Mouse (Mus musculus) mouse embryonic stem cell (cell line): Measurements from ENCODE around the gene Pnpla3.
"Not testable (repeated sequence)": the region's sequence is repeated elsewhere in the genome, so short reads cannot be mapped to it uniquely, and the experiment has no call there.

ENCODE experiments used
- in situ Hi-C, 2 experiments: fragments of 300-500 bp; cut with MboI; formaldehyde crosslinking; loops; 1 replicate in 1 of 2; 3 replicates in 1 of 2; pipeline ENCODE4 v1.14.3; 2019 to 2020; ENCODE audit warnings: low sequenced_read_pairs in 2 of 2, low pct_unique_long_range_greater_than_20kb in 1 of 2, mixed read lengths in 1 of 2; ENCODE audit not compliant: unreplicated experiment in 1 of 2

Gene Pnpla3

GRCm38 (mm10) chr15:84167600-84167999 lies at the start of gene Pnpla3:
TSS of gene Pnpla3 (plus strand) at chr15:84167837.
- in situ Hi-C loops, result no loop called here

- in situ Hi-C loops, result loop anchor here (25.0 kb wide), 1 partner anchor 492 kb away; no protein-coding TSS in a partner anchor
These were observed 47.0 kb upstream of the Pnpla3 start for GRCm38 (mm10) chr15:84120612-84121011.

- in situ Hi-C loops, result loop anchor here (25.0 kb wide), 1 partner anchor 491 kb away; no protein-coding TSS in a partner anchor
These were observed 46.6 kb upstream of the Pnpla3 start for GRCm38 (mm10) chr15:84121036-84121435.

GRCm38 (mm10) chr15:84123075-84123474 lies 44.6 kb upstream of the Pnpla3 start, which contains the start of gene Pnpla5:
TSS of gene Pnpla5 (minus strand) at chr15:84123175.
- in situ Hi-C loops, result loop anchor here (25.0 kb wide), 1 partner anchor 489 kb away; no protein-coding TSS in a partner anchor

GRCm38 (mm10) chr15:84124086-84124485 lies 43.6 kb upstream of the Pnpla3 start:
- in situ Hi-C loops, result loop anchor here (25.0 kb wide), 1 partner anchor 488 kb away; no protein-coding TSS in a partner anchor

- in situ Hi-C loops, result no loop called here
These were observed 41.2 kb upstream of the Pnpla3 start for GRCm38 (mm10) chr15:84126447-84126846.

GRCm38 (mm10) chr15:84126871-84127270 lies 40.8 kb upstream of the Pnpla3 start:
- in situ Hi-C loops, result no loop called here

GRCm38 (mm10) chr15:84131096-84131786 lies 36.4 kb upstream of the Pnpla3 start:
- in situ Hi-C loops, result no loop called here

- in situ Hi-C loops, result no loop called here
These were observed 35.7 kb upstream of the Pnpla3 start for GRCm38 (mm10) chr15:84131971-84132370.

DNA sequence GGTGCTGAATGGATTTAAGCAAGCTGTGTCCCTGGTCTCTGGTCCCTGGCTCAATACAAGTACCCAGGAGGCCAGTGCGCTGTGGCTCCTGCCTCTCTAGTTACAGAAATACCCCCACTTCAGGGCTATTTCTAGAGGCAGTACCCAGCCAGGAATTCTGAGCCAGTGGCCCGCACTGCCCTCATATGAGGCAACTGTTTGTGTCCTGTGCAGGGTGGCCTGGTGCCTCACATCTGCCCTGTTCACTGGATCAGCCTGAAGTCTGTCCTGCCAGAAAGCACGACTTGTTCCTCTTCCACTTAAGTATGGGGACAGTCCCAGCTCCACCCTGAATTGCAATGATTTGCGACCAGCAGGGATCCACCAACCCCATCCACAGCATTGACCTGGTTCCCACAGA lies 34.2 kb upstream of the Pnpla3 start:
- in situ Hi-C loops, result no loop called here

DNA sequence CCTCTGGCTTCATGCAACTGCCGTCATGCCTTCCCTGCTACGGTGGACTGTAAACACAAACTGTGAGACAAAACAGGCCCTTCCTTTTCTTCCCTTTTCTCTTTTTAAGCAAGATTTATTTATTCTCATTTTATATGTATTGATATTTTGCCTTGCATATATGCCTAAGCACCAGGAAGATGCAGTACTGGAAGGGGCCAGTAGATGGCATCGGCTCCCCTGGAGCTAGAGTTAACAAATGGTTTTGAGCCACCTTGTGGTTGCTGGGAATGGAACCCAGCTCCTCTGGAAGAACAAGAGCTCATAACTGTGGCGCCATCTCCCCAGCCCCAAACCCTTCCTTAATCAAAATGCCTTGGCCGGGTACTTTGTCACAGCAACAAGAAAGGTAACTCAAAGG lies 32.2 kb upstream of the Pnpla3 start:
- in situ Hi-C loops, result no loop called here

GRCm38 (mm10) chr15:84136473-84137415 lies 30.9 kb upstream of the Pnpla3 start:
- in situ Hi-C loops, result no loop called here

GRCm38 (mm10) chr15:84139592-84140005 lies 28.0 kb upstream of the Pnpla3 start:
- in situ Hi-C loops, result no loop called here

- in situ Hi-C loops, result no loop called here
These were observed 27.5 kb upstream of the Pnpla3 start for GRCm38 (mm10) chr15:84140109-84140508.

DNA sequence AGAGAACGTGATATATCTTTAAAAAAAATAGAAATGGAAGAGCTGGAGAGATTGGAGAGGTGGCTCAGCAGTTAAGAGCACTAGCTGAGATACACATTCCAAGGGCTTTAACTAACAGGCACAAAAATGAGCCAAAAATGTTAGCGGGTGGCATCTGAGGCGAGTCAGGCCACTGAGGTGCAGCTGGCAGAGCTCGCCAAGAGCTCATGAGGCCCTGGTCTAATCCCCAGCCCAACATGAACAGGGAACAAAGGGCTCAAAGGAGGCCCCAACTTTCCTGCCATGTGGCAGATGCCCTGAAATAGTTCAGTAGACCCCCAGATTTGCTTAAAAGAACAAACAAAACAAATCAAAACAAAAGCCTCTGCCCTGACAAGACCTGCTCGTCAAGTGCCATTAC lies 26.7 kb upstream of the Pnpla3 start:
- in situ Hi-C loops, result no loop called here

- in situ Hi-C loops, result no loop called here
These were observed 11.5 kb upstream of the Pnpla3 start for GRCm38 (mm10) chr15:84156158-84156557.

DNA sequence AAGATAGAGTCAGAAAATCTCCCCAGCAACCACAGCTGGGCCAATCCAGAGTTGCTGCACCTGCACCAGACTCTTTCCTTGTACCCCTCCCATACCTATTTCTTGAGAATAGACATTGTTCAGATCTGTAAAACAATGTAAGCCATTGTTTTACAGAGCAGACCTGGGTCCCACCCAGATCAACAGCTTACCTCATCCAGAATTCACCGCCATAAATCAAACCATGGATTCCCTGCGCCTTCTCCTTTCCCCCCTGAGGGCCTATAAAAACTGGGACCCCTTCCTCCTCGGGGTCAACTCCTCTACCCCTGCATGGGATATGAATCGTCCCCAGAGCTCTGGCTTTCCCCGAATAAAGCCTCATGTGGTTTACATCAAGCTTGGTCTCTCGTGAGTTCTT lies 10.1 kb upstream of the Pnpla3 start:
- in situ Hi-C loops, result not testable (repeated sequence)

DNA sequence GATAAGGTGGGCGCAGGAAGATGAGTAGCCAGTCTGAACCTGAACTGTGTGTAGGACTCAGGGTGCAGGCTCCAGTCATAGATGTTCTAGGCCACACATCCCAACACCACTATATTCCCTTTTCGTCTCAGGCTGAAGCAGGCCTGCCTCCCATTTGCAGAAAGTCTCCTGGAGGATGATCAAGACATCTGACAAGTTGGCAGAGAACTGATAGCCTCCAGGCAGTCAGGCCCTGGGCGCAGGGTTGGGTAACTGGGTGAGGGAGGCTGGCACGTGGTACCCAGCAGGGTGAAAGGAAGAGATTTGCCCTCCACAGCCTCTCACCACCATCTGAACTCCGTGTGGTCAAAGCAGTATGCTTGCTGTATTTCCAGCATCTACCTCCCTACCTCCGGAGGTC lies 5.8 kb upstream of the Pnpla3 start:
- in situ Hi-C loops, result no loop called here

GRCm38 (mm10) chr15:84166818-84167217 lies 819 bp upstream of the Pnpla3 start:
- in situ Hi-C loops, result no loop called here
